Mouse (Mus musculus) ES-Bruce4 (cell line): Measurements from ENCODE around the gene Slc41a3. TPM values are rescaled to one million over a fixed set of nuclear protein-coding genes. Genes with fewer than 3 reads are reported as not detected.
A peak's percentile ranks its signal among the peaks of the same experiment; 100 is the strongest.
"Not testable (repeated sequence)": the region's sequence is repeated elsewhere in the genome, so short reads cannot be mapped to it uniquely, and the experiment has no call there.

Source experiments
- H3K27ac ChIP-seq: 2 replicates; pipeline ENCODE4 v1.5.1; 2012; ENCODE audit warnings: low read length, inconsistent platforms; ENCODE audit not compliant: insufficient read depth
- H3K27me3 ChIP-seq: 2 replicates; pipeline ENCODE4 v1.6.1; 2012; ENCODE audit warnings: mild to moderate bottlenecking, low read length, inconsistent platforms; ENCODE audit not compliant: control insufficient read depth, poor library complexity, insufficient read depth, severe bottlenecking
- H3K36me3 ChIP-seq: 2 replicates; pipeline ENCODE4 v1.6.1; 2012; ENCODE audit warnings: inconsistent platforms, mild to moderate bottlenecking, low read length, moderate library complexity; ENCODE audit not compliant: control insufficient read depth, poor library complexity, insufficient read depth, severe bottlenecking
- H3K4me1 ChIP-seq: one replicate; pipeline ENCODE4 v1.8.1; 2011; ENCODE audit warnings: low read length; ENCODE audit not compliant: control insufficient read depth, insufficient read depth
- H3K4me3 ChIP-seq: 2 replicates; pipeline ENCODE4 v1.5.1; 2011; ENCODE audit warnings: low read depth, mild to moderate bottlenecking, low read length
- H3K9ac ChIP-seq: 2 replicates; pipeline ENCODE4 v1.6.1; 2012; ENCODE audit warnings: low read depth, mild to moderate bottlenecking, inconsistent platforms; ENCODE audit not compliant: poor library complexity, severe bottlenecking
- H3K9me3 ChIP-seq: replicated peaks from 2 replicates; pipeline ENCODE4 v1.6.1; 2012; ENCODE audit warnings: mild to moderate bottlenecking, low read length, inconsistent platforms; ENCODE audit not compliant: control insufficient read depth, poor library complexity, insufficient read depth, severe bottlenecking
- CTCF ChIP-seq: IDR thresholded peaks from one replicate; pipeline ENCODE4 v1.8.1; 2011; ENCODE audit warnings: low read depth, low read length
- EP300 ChIP-seq: IDR thresholded peaks from 2 replicates; pipeline ENCODE4 v1.6.1; 2011; ENCODE audit warnings: low read depth, low read length; ENCODE audit not compliant: insufficient read depth
- POLR2A ChIP-seq: IDR thresholded peaks from one replicate; pipeline ENCODE4 v1.8.1; 2011; ENCODE audit warnings: low read length; ENCODE audit not compliant: insufficient read depth
- polyA plus RNA-seq: library from polyadenylated mRNA; stranded (reverse); fragments of >200 nt; gene quantifications from 2 replicates; pipeline ENCODE4 v1.2.4, GENCODE M21; 2011; ENCODE audit warnings: low read depth; ENCODE audit not compliant: missing spikeins, insufficient read depth, insufficient read length

Slc41a3 gene
- polyA plus RNA-seq, 1 experiment: 1.8 TPM

DNA sequence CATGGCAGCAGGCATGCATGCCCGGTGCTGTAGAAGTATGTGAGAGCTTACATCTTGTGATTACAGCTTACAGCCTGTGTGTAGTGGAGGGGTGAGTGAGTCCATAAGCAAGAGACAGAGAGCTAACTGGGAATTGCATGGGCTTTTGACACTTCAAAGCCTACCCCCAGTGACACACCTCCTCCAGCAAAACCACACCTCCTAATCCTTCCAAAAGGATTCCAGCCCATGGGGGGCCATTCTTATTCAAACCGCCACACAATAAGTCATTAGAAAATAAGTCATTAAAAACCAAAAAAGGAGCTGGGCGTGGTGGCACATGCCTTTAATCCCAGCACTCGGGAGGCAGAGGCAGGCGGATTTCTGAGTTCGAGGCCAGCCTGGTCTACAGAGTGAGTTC, 43.9 kb downstream of the Slc41a3 start:
- no peak for TF ChIP-seq POLR2A
- no peak for TF ChIP-seq EP300
- no peak for TF ChIP-seq CTCF

DNA sequence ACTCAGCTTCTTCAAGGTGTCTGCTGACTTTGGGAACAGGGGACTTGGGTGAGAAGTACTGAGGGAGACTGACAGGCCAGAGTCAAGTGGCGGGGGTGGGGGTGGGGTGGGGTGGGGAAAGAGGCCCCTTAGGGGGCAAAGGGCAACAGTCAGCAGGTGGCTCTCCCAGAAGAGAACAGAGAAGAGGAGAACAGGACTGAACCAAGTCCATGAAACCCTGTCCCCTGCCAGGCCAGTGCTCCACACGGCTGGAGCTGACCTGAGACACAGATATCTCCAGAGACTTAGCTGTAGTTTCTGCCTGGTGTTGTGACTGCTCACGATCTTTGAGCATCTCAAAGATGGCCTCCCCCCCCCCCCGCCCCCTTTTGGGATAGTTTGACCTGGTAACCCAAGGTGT, 44.8 kb downstream of the Slc41a3 start:
- TF ChIP-seq EP300 (no peak), POLR2A (no peak), CTCF (no peak)
- Histone ChIP-seq H3K27me3 (no peaks in the 10 kb centered on the region), H3K4me1 (no peaks in the 10 kb centered on the region)

More for the DNA sequence above, 43.9 kb downstream of the Slc41a3 start:
- Histone ChIP-seq H3K36me3 (no peaks in the 10 kb centered on the region), H3K9me3 (no peaks in the 10 kb centered on the region; the same call in 1 of the 2 replicates), H3K4me1 (no peaks in the 10 kb centered on the region), H3K27me3 (no peaks in the 10 kb centered on the region), H3K9ac (no peak overlapping the region), H3K27ac (no peak overlapping the region), H3K4me3 (no peak overlapping the region)

DNA sequence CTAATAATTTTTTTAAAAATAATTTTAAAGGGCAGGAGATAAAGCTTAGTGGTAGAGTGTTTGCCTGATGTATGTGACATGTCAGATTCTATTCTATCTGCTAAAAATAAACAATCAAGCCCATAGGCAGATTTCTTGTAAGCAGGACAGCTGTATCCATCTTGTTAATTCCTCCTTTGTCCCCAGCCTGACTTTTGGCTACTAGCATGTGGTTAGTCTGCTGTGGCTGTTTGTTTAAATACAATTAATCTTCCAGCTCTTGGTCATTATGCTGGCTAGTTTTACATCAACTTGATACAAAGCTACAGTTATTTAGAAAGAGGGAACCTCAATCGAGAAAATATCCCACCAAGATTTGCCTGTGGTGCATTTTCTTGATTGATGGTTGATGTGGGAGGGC, 46.1 kb downstream of the Slc41a3 start:
- no peak overlapping the region for H3K27ac ChIP-seq
- no peak overlapping the region for H3K9ac ChIP-seq
- H3K4me3 ChIP-seq: no peak overlapping the region
- no peaks in the 10 kb centered on the region for H3K36me3 ChIP-seq
- no peak for TF ChIP-seq EP300
- no peak for TF ChIP-seq CTCF
- TF ChIP-seq POLR2A: no peak
- H3K9me3 ChIP-seq: no peaks in the 10 kb centered on the region; the same call in 1 of the 2 replicates
- no peaks in the 10 kb centered on the region for H3K27me3 ChIP-seq
- H3K4me1 ChIP-seq: no peaks in the 10 kb centered on the region

More for the DNA sequence above, 44.8 kb downstream of the Slc41a3 start:
- no peaks in the 10 kb centered on the region for H3K36me3 ChIP-seq
- H3K9ac ChIP-seq: no peak overlapping the region
- H3K4me3 ChIP-seq: no peak overlapping the region
- H3K9me3 ChIP-seq: no peaks in the 10 kb centered on the region; the same call in 1 of the 2 replicates
- no peak overlapping the region for H3K27ac ChIP-seq

DNA sequence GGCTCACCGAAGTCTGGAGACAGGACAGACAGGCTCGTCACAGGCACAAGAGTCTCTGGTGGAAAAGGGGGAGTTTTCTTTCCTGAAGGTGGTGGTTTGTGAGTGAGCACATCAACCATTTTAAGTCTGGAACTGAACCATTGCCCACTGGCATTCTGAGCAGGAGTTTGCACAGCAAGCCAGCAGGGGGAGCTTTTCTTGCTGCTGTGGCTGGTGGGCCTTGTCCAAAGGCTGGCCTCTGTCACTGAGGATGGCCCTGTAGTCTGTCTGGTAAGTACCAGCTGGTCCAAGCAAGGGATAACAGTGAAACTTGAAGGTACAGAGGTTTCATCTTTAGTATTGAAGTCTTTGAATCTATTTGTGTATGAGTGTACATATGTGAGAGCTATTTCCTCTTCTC, 49.2 kb downstream of the Slc41a3 start:
- H3K36me3 ChIP-seq: no peaks in the 10 kb centered on the region
- no peaks in the 10 kb centered on the region for H3K4me1 ChIP-seq
- no peak for TF ChIP-seq EP300
- TF ChIP-seq CTCF: peak; percentile 77
- H3K9ac ChIP-seq: no peak overlapping the region
- H3K4me3 ChIP-seq: no peak overlapping the region
- H3K27ac ChIP-seq: no peak overlapping the region
- H3K27me3 ChIP-seq: no peaks in the 10 kb centered on the region
- H3K9me3 ChIP-seq: no peaks in the 10 kb centered on the region

DNA sequence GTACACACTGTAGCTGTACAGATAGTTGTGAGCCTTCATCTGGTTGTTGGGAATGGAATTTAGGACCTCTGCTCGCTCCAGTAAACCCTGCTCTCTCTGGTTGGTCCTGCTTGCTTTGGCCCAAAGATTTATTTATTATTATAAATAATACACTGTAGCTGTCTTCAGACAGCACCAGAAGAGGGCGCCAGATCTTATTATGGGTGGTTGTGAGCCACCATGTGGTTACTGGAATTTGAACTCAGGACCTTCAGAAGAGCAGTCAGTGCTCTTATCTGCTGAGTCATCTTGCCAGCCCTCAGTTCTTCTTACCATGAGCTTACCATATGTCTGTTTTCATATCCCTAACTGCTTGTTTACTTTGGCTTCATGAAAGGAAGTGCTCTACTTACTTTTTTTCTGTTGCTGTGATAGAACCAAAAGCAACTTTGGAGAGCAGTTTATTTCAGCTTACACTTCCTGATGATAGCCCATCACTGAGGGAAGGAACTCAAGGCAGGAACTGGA, 51.9 kb downstream of the Slc41a3 start:
- not testable (repeated sequence) for H3K9ac ChIP-seq, H3K9me3 ChIP-seq, H3K27ac ChIP-seq, H3K4me3 ChIP-seq, H3K27me3 ChIP-seq, H3K4me1 ChIP-seq, H3K36me3 ChIP-seq

DNA sequence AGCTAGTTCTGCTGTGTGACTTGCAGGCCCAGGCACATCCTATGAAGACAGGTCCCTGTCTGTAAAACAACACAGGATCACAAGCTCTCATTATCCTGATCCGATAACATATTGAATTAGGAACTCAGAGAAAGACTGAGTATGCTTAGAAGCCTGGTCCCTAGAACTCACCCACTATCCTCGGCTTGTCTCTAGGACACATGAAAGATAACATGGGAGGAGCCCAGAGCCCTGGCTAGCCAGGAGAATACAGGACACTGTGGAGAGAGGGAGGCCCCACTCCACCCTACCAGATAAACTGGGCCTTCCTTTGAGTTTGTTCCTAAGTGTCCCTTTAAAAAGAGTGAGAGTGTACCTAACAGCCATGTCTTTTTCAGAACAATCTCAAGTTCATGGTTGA, 55.4 kb downstream of the Slc41a3 start:
- Histone ChIP-seq H3K27me3 (no peaks in the 10 kb centered on the region), H3K4me1 (no peaks in the 10 kb centered on the region), H3K27ac (no peak overlapping the region), H3K9ac (no peak overlapping the region), H3K36me3 (no peaks in the 10 kb centered on the region), H3K4me3 (no peak overlapping the region), H3K9me3 (no peaks in the 10 kb centered on the region)
- TF ChIP-seq CTCF: no peak
- TF ChIP-seq POLR2A: no peak
- no peak for TF ChIP-seq EP300
